Mouse (Mus musculus) small intestine, adult 2 months (tissue): ENCODE measurements around the gene Gm4301.
"Not testable (repeated sequence)": the region's sequence is repeated elsewhere in the genome, so short reads cannot be mapped to it uniquely, and the experiment has no call there.

ENCODE experiments used
- CTCF ChIP-seq: fragments of 200-500 bp; IDR thresholded peaks from 2 replicates; pipeline ENCODE4 v1.5.1; 2012; ENCODE audit warnings: low read depth, mild to moderate bottlenecking, control low read depth, inconsistent platforms, low read length, moderate library complexity, mixed read lengths; ENCODE audit not compliant: insufficient replicate concordance, insufficient read length; ENCODE audit errors: extremely low read depth
- POLR2A ChIP-seq: fragments of 200-500 bp; IDR thresholded peaks from 2 replicates; pipeline ENCODE4 v1.6.1; 2012; ENCODE audit warnings: low read depth, mild to moderate bottlenecking, control low read depth, inconsistent platforms, low read length, moderate library complexity

DNA sequence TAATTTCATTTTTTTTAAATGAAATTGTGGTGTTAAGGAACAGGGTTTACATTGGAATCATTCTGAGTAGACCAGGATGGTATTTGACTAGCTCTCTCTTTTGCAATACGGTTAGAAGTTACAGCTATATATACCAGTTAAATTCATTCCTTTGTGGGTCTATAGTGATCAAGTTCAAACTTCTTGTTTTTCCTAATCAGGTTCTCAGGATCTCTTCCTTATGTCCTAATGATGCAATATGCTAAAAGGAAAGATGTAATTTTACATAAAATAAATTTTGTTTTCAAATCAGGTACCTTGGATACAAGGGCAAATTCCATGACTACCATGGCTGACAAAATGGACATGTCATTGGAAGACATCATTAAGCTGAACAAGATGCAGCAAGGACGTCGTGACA, 25.6 kb downstream of the Gm4301 start, which contains the start of gene Gm4307:
- TF ChIP-seq CTCF, POLR2A: not testable (repeated sequence)
